Mouse (Mus musculus): ENCODE measurements around the gene Pax5. TPM values are rescaled to one million over a fixed set of nuclear protein-coding genes. Genes with fewer than 3 reads are reported as not detected.

The Pax5 gene
- total and polyA plus RNA-seq, 3 experiments, result not detected

GRCm38 (mm10) chr4:44756134-44756951 is 46.1 kb upstream of the Pax5 start (continued):
- peak; percentile 99 for TF ChIP-seq MAX (IDR thresholded peaks at IDR 0.05; ENCODE audit: low read length)
- no peak for TF ChIP-seq GABPA (IDR thresholded peaks at IDR 0.05; ENCODE audit: low read depth, low read length)
- TF ChIP-seq USF1 (IDR thresholded peaks at IDR 0.05; ENCODE audit: low read depth, low read length), result peak; percentile 93
- no peak for TF ChIP-seq ZNF384 (IDR thresholded peaks at IDR 0.05; ENCODE audit: low read depth, low read length)
- TF ChIP-seq SMC3 (IDR thresholded peaks at IDR 0.05; ENCODE audit: low read depth, low read length), result no peak
- TF ChIP-seq NRF1 (IDR thresholded peaks at IDR 0.05; ENCODE audit: insufficient read depth, low read depth, low read length, poor library complexity, severe bottlenecking), result peak; percentile 95
- TF ChIP-seq ETS1 (IDR thresholded peaks at IDR 0.05; ENCODE audit: low read depth, low read length), result no peak; the same call in 1 of the 2 replicates
- peak; percentile 56; the same call in 1 of the 2 replicates for TF ChIP-seq MAZ (IDR thresholded peaks at IDR 0.05; ENCODE audit: low read depth, low read length)
- TF ChIP-seq USF2 (IDR thresholded peaks at IDR 0.05; ENCODE audit: borderline replicate concordance in 1 of 2, insufficient read depth in 1 of 2, low read depth in 1 of 2, low read length in 2 of 2), result peak in 1 of 2 experiments; percentile 55; a peak in 1 of 4 replicates

- peaks cover 18% of the 10 kb centered on the region for H3K79me2 ChIP-seq (ENCODE audit: control insufficient read depth, insufficient read depth, low read length, poor library complexity)
- peak within 1 kb of the TSS; percentile 53 for H3K27ac ChIP-seq (ENCODE audit: control insufficient read depth, low read depth, low read length)
- H3K4me3 ChIP-seq (ENCODE audit: control insufficient read depth in 1 of 2, insufficient read depth in 1 of 2, low read depth in 2 of 2, low read length in 2 of 2), result peak within 1 kb of the TSS; percentile 73 to 79
- no peak for DNase-seq (ENCODE audit: low read depth, low spot score)
- H3K27me3 ChIP-seq (ENCODE audit: control insufficient read depth in 1 of 2, insufficient read depth in 2 of 2, low read length in 2 of 2), result peaks cover 0 to 3% of the 10 kb centered on the region in 2 experiments; a peak in 2 of 4 replicates
- no peaks in the 10 kb centered on the region for H3K9me3 ChIP-seq (replicated peaks; ENCODE audit: insufficient read depth, low read length)
- H3K4me1 ChIP-seq (ENCODE audit: control insufficient read depth in 1 of 2, insufficient read depth in 2 of 2, low read length in 2 of 2), result peaks cover 3 to 4% of the 10 kb centered on the region in 2 experiments; a peak in 2 of 4 replicates
- peak within 1 kb of the TSS; percentile 91 for H3K9ac ChIP-seq (ENCODE audit: control insufficient read depth, low read depth, low read length, poor library complexity, severe bottlenecking)
- H3K36me3 ChIP-seq (ENCODE audit: control insufficient read depth in 1 of 2, insufficient read depth in 2 of 2, low read length in 2 of 2), result peaks cover 0 to 21% of the 10 kb centered on the region in 2 experiments; a peak in 2 of 4 replicates
- TF ChIP-seq MEF2A (IDR thresholded peaks at IDR 0.05; ENCODE audit: extremely low read depth, insufficient replicate concordance, low read depth, low read length, poor library complexity, severe bottlenecking) (no peak), MAX (IDR thresholded peaks at IDR 0.05; ENCODE audit: low read length) (no peak), ZMIZ1 (IDR thresholded peaks at IDR 0.05; ENCODE audit: low read depth, low read length) (0 out of 2 replicates have a peak, but pooled peaks have one; percentile 21), JUND (IDR thresholded peaks at IDR 0.05; ENCODE audit: low read depth, low read length) (no peak), GATA1 (IDR thresholded peaks at IDR 0.05; ENCODE audit: low read depth, low read length) (no peak), SMC3 (IDR thresholded peaks at IDR 0.05; ENCODE audit: low read depth, low read length) (no peak), POLR2AphosphoS5 (IDR thresholded peaks at IDR 0.05; ENCODE audit: borderline replicate concordance, low read depth, low read length) (no peak), TCF12 (IDR thresholded peaks at IDR 0.05; ENCODE audit: low read depth, low read length) (no peak), UBTF (IDR thresholded peaks at IDR 0.05; ENCODE audit: borderline replicate concordance, insufficient read depth, low read depth, low read length) (no peak), CHD2 (IDR thresholded peaks at IDR 0.05; ENCODE audit: low read length) (no peak), POLR2AphosphoS2 (IDR thresholded peaks at IDR 0.05; ENCODE audit: low read length) (peak; percentile 77; the same call in 1 of the 2 replicates), CTCF (IDR thresholded peaks at IDR 0.05 in 2 of 3, conservative IDR thresholded peaks at IDR 0.05 in 1 of 3; ENCODE audit: control insufficient read depth in 1 of 3, insufficient read depth in 1 of 3, low read depth in 2 of 3, low read length in 3 of 3, poor library complexity in 1 of 3, severe bottlenecking in 1 of 3) (no peak), E2F4 (IDR thresholded peaks at IDR 0.05; ENCODE audit: borderline replicate concordance, low read depth, low read length) (peak; percentile 47; the same call in 1 of the 2 replicates), MYC (IDR thresholded peaks at IDR 0.05; ENCODE audit: low read depth, low read length) (no peak), MYB (IDR thresholded peaks at IDR 0.05; ENCODE audit: low read depth, low read length) (0 out of 2 replicates have a peak, but pooled peaks have one; percentile 8), ETS1 (IDR thresholded peaks at IDR 0.05; ENCODE audit: low read depth, low read length) (no peak), SIN3A (IDR thresholded peaks at IDR 0.05; ENCODE audit: low read length) (no peak), POLR2A (IDR thresholded peaks at IDR 0.05; ENCODE audit: control insufficient read depth in 1 of 2, insufficient read depth in 1 of 2, low read depth in 1 of 2, low read length in 2 of 2, poor library complexity in 1 of 2) (0 out of 4 replicates have a peak, but pooled peaks of 1 of the 2 experiments have one; percentile 47), HCFC1 (IDR thresholded peaks at IDR 0.05; ENCODE audit: low read depth, low read length) (no peak), MAZ (IDR thresholded peaks at IDR 0.05; ENCODE audit: low read depth, low read length) (no peak), CHD1 (IDR thresholded peaks at IDR 0.05; ENCODE audit: low read depth, low read length) (0 out of 2 replicates have a peak, but pooled peaks have one; percentile 55), TAL1 (IDR thresholded peaks at IDR 0.05; ENCODE audit: low read length) (no peak), ELF1 (IDR thresholded peaks at IDR 0.05; ENCODE audit: low read depth, low read length) (peak; percentile 54; the same call in 1 of the 2 replicates), NELFE (IDR thresholded peaks at IDR 0.05; ENCODE audit: low read depth, low read length) (no peak), EP300 (IDR thresholded peaks at IDR 0.05; ENCODE audit: low read depth in 1 of 2, low read length in 2 of 2) (no peak), RCOR1 (IDR thresholded peaks at IDR 0.05; ENCODE audit: low read depth, low read length) (no peak)
Measured at GRCm38 (mm10) chr4:44755553-44756133, 45.4 kb upstream of the Pax5 start, which contains the start of gene Zcchc7. TSS of gene Zcchc7 (plus strand) at chr4:44755877.

All from MEL (cell line).